Mouse (Mus musculus): ENCODE results near the gene Mrps14. TPM values are rescaled to one million over a fixed set of nuclear protein-coding genes. Genes with fewer than 3 reads are reported as not detected.

Gene Mrps14
- total RNA-seq (2022), result 10 to 100 TPM; 63.2 to 72.5 (median 71.7) TPM

DNA sequence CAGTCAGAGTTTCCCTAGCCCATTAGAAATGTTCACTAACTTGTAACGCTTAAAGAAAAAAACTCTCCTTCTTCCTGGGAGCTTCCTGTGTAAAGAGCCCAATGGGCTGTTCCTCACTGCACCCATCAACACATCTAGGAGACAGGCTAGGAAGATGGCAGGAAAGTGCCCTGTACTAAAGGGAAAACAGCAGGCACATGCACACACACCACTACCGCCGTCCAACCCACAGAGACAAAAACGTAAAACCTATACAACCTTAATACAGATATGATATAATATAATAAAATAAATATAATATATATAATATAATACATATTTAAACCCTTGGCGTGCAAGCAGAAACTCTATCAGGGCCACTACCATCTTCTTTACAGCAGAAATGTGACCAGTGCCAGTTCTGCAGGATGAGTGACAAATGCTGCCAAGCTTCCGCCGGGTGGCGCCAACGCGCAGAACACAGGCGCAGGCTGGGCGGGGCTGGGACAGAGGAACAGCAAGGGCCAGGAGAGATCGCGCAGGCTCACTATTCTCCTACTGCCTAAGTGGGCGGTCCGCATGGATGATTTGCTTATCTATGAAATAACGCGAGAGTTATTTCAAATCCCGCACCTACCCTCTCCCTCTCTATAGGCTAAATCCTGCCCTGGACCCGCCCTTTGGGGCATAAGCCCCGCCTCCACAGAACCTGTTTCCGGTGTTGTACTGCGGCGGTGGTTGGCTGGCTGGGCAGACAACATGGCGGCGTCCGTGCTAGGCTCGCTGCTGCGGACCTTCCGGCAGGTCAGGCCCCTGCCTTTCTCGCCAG lies at the start of gene Mrps14:
Mrps14 (plus strand) TSS at position 687 of the 808 bp plus-strand sequence.
- peak; percentile 97 to 98 for DNase-seq (ENCODE audit: low spot score in 2 of 2)

DNA sequence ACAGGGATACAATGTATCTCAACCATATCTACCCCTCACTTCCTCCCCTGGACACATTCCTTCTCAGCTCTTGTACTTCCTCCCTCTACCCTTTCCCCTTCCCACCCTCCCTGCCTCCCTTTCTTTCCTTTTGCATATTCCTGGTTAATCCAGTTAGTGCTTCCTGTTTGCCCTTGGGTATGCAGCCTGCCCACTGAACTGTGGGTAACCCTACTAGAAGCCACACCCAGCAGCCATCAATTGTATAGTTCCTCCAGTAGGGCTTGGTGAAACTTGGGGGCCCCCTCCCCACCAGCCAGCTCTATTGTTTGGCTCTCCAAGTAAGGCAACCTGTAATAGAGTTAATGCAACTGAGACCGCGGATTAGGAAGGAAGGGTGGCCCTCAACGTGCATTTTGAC lies 49.4 kb upstream of the Mrps14 start:
- no peak for DNase-seq (ENCODE audit: low spot score in 2 of 2)

DNA sequence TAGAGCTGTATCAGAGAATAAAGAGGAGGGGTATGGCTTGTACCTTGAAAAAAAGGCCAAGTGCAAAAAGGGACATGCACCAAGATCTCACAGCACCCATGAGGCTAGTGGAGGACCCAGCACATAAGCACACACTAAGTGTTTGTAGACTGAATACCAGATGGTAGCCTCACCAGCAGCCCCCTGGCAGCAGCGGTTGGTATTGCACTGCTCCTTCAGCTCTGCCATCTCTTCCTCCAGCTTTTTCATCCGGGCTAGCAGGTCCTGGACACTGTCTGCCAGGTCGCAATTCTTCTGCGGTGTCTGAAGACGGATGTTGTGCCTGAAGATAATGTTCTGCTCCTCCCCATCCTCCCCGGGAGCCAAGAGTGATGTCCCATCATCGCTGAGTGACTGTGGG lies 47.7 kb upstream of the Mrps14 start:
- DNase-seq (ENCODE audit: low spot score in 2 of 2), result no peak

DNA sequence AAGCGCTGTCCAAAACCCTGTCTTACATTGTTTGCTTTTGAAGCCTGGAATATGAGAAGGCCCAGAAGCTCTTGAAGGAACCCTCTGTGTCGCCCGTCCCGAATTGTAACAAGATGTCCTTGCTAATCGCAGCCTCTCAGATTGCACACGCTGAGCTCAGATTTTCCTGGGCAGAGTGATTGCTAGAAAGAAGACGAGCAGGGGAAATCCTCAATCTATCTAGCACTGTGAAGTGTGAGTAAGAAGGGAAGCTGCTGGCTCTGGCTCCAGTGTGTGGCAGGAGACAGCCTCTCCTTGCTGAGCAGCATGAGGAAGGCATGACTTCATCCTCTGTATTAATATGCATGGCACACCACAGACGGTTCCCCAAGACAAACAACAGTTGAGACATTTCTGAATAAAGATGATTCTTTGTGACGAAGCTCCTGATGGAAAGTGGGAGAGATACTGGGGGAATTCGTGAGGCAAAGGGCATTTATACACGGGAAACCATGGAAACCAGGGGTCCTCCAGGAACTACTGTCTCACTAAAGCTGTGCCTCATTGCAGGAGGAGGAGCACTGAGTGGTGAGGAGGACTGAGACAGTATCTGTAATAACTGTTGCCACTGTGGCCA lies 45.6 kb upstream of the Mrps14 start:
- peak; percentile 46 to 52 for DNase-seq (ENCODE audit: low spot score in 2 of 2)

DNA sequence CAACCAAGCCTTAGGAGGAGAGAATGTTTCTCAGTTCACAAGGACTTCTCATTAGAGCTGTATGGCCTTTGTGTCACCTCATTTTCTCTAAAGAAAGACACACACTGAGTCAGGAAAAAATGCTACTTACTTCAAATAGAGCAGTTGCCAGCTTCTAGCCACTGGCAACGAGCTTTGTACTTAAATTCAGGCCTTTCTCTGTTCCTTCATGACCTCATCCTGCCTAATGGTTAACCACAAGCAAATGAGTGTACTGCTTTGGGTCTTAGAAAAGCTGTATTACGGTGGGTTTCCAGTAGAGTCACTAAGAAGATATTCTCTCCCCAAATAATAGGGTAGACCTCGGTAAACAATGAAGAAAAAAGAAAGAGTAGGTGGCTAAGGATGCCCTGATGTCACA lies 44.3 kb upstream of the Mrps14 start:
- no peak for DNase-seq (ENCODE audit: low spot score in 2 of 2)

DNA sequence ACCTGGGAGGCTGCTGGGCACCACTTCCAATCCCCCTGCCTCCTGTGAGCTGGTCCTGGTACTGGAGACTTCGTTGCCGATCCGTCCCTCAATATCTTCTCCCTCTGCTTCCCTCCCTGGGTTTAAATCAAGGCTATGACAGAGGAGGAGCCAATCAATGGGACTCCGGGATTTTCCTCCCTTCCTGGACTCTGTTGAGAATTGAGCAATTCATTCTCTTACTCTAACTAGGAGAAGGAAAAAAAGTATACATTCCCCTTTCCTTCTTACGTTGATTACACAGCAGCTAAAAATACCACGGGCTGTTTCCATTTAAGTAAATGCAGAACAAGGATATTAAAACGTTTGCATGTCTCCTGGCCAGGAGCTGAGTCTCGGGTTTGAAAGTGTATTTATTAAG lies 41.5 kb upstream of the Mrps14 start, which contains the start of gene Tnn:
Tnn (minus strand) TSS at position 101 of the 400 bp plus-strand sequence.
- DNase-seq (ENCODE audit: low spot score in 2 of 2), result no peak

DNA sequence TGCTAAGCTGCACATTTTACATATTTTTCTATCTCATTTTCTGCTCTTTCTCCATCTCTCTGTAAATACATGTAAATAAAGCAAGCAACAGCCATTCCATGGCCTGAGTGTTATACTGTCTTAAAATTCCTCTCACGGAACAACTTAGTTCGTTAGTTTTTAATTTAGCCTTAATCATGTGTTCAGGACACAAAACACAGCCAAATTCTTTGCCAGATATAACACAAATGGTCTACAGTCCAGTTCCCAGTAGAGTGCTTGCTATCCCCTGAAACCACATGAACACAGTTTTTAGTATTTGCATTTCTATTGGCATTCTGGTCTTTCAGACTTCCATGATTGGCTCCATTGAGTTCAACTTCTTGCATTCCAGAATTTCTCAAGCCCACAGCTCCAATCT lies 36.8 kb upstream of the Mrps14 start:
- no peak for DNase-seq (ENCODE audit: low spot score in 2 of 2)

DNA sequence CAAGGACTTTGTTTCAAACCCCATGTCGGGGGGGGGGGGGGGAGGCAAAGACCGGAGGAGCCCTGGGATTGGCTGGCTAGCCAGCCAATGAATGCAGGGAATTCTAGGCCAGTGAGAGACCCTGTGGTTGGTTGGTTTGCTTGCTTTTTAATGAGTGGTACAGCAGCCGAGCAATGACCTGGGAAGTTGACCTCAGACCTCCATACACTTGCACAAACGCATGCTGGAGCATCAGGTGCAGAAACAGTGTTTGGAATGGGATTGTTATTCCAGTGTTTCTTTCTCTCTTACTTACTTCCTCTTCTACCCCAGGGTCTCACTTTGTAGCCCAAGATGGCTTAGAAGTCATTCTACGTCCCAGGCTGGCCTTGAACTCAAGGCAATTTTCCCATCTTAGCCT lies 28.4 kb upstream of the Mrps14 start:
- DNase-seq (ENCODE audit: low spot score in 2 of 2), result no peak

DNA sequence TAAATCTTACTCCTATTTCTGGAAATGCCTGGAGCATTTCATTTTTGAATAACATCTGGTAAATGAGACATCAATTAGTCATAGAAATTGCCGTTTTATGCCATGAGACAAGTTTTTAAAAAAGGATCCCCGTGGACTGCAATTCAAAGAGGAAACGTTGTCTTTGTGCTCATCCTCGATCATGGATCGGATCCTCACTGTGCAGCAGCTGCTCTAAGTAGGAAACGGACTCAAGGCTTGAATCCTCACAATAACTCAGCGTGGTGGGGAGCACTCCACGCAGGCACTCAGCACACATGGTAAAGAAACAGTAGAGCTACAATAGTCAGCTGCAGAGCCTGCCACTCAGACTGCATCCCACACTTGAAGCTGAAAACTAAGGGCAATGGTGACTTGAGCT lies 18.1 kb upstream of the Mrps14 start:
- DNase-seq (ENCODE audit: low spot score in 2 of 2), result no peak

DNA sequence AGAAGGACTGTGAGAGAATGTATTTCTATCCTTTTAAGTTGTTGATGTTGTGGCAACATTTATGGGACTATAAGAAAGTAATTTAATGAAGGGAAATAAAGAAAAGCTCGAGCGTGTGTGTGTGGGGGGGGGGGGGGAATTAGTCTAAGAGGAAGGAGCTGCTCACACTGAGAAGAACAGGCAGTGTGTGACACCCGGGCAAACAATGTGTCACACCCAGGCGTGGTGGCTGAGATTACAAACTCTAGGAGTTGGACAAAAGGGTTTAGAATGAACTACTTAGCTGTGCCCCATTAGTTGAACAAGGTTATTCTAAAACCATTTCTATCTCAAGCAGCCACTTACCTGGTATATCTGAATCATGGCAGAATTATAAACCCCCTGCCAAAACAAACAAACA lies 13.8 kb upstream of the Mrps14 start:
- no peak for DNase-seq (ENCODE audit: low spot score in 2 of 2)

DNA sequence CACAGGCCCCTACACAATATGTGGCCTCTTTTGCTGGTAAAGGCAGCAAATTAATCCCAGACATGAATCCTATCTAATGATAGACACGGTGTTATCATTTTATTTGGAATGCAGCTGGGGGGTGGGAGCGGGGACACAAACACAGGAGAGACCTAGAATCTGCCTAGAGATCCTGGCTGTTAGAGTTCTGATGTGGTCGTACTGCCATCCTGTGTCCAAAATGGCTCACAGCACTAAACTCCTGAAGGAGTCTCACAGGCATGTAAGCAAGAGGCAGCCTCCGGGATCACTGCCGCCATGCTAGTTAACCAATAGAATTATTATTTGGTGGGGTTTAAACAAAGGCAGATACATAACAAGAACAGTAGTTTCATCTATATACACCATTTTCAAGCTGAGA lies 10.5 kb upstream of the Mrps14 start:
- DNase-seq (ENCODE audit: low spot score in 2 of 2), result peak in 1 of 2 experiments; percentile 70

DNA sequence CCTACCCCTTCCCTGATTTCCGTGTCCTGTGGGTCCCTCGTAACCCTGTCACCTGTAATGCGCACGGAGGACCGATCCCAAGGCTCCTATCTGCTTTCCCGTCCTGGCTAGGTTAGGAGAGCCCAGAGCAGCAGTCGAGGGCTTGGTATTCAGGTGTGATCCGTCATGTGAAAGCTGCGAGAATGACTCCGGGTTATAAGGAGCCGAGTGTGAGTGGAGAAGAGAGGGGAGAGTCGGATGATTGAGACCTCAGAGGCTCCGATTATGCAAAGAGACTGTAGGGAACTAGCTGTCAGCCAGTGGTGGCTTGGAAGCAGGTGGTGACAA lies 285 bp downstream of the Mrps14 start:
- no peak for DNase-seq (ENCODE audit: low spot score in 2 of 2)

DNA sequence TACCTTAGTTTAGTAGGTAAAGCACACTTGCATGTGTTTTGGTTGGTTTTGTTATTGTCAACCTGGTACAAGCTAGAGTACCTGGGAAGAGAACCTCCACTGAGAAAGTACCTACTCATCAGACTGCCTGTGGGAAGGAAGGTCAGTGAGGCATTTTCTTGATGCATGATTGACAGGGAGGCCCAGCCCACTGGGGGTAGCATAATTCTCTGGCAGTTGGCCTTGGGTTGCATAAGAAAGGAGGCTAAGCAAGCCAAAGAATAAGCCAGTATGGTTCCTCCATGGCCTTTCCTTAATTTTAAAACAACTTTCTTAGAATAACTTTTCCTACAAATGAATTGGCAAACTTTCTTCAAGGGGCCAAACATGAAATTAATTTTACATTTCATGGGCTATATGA lies 10.5 kb downstream of the Mrps14 start:
- no peak for DNase-seq (ENCODE audit: low spot score in 2 of 2)

DNA sequence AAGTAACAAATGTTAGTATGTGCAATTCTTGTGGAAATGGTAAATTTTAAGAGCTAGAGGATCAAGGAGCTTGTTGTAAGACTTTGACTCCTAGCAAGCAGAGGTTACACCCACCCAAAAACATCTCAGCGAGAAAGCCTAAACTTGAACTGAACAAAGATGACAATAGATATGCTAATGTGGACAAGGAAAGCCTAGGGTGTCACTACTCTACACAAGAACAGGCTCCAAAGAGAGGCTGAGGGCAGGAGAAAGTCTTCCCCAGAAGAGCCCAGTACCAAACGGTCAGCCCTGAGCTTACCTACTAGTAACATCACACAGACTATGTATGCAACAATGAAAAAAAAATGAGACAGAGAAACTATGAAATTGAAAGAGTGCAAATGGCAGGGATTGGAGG lies 14.8 kb downstream of the Mrps14 start:
- no peak for DNase-seq (ENCODE audit: low spot score in 2 of 2)

DNA sequence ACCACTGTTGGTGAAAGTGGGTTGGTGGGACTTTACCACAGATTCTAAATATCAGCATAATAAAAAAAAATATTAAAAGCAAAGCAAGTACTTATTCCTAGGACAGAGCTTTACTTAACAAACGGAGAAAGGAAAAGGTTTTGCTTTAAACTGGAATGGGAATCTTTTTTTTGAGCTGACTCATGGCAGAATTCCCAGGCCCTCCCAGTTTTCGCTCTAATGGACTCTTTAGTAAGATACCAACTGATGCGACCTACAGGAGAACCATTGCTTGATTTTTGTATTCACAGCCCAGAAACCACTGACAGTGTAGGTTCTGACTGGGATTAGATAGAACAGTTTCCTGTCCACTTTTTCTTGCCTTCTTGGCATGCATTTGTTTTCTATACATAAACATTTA lies 15.6 kb downstream of the Mrps14 start:
- DNase-seq (ENCODE audit: low spot score in 2 of 2), result no peak

DNA sequence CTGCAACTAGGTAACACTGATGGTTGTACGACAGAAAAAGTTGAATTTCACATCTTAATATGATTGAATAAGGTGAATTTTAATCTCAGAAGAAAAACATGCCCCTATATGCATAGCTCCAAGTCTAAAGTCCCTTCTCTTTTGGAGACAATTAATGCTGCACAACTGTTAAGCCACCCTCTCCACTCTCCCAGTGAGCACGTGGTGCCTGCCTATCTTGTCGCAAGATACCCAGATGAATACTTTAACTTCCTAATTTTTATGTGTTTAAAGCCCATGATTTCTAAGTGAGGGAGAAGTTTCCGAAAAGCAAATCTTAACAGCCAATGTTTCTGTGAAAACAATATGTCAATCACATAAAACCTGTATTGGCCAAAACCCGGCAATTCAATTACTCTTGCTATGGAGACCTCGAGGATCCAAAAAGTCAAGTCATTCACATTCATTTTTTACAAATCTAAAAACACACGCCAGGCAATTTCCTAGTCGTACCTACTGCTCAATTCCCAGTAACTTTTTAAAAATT lies 16.6 kb downstream of the Mrps14 start:
- no peak for DNase-seq (ENCODE audit: low spot score in 2 of 2)

DNA sequence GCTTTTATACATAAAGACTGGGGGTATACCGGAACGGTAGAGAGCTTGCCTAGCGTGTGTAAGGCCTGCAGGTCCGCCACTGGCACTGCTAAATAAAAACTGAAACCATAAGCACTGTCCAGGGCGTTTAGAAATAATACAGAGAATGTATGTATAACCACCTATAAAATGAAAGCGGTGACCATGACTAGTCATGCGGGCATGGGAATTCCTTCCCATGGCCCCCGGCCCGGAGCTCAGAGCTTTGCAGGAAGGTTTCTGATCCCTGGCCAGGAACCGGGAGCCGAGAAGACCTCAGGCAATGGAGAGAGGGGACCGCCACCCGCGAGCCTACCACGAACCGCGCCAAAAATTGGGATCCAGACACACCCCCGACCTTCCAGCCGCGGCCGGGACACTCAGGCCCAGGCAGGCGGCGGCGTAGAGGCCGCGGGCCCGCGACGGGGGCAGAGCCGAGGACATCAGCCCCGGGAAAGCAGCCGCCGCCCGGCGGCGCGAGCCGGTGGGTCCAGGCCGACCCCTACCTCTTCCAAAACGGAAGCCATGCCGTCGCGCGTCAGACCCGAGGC lies 17.2 kb downstream of the Mrps14 start:
- no peak for DNase-seq (ENCODE audit: low spot score in 2 of 2)

DNA sequence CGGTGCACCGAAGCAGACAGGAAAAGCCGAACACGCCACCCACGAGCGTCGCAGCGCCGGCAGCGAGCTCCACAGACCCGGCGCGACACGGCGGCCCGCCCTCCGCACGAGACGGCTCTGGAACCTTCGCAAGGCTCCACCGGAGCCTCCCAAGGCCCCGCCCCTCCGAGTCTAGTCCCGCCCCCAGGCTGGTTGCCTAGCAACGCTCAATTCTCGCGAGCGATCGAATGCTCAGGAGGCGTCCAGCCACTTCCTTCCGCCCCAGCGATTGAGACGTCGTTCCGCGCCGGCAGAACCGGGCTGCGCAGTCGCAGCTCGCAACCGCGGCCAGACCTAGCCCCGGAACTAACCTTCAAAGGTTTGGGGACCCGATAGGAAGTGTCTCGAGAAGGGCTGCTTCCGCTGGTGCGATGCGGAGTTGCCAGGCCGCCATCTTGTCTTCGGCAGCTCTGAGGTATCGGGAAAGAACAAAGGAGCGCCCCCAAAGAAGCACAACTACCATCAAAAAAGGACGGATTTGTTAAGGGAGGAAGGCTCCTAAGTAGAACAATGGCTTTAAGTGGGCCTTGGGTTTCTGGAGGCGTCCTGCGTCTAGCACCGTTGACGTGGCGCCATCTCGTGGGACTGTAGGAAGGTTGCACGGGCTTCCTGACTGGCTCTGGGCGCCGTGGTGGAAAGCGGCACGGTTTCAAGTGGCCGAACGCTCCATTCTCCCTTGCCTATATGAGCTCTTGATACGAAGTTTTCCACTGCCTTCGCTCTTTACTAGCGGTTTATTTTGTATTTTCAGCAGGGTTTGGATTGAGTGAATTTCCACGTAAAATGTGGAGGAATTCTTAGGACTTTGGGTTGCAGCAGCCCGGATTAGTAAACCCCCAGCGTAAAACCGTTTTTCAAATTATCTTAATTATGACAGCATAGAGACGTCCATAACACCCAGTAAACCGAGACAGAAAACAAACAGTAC lies 18.0 kb downstream of the Mrps14 start, which contains the start of gene Cacybp:
Cacybp (minus strand) TSS at position 173 of the 967 bp plus-strand sequence.
- peak; percentile 99 for DNase-seq (ENCODE audit: low spot score in 2 of 2)

DNA sequence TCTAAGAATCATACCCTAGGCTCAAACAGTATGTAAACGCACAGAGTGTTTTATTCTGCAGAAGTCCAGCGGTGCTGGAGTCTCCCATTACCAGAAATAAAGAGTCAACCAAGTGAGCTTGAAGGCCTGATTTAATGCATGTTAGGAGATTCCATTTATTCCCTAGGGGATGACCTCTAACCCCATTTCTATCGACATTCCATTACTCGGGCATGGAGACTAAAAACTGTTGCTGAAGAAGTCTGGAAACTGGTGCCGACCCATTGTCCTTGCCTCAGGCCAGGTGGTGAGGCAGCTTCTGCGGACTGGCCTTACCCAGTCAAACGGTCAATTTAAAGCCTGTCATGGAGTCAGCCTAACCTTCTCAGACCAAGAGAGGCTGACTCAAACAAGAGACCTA lies 19.2 kb downstream of the Mrps14 start:
- no peak for DNase-seq (ENCODE audit: low spot score in 2 of 2)

DNA sequence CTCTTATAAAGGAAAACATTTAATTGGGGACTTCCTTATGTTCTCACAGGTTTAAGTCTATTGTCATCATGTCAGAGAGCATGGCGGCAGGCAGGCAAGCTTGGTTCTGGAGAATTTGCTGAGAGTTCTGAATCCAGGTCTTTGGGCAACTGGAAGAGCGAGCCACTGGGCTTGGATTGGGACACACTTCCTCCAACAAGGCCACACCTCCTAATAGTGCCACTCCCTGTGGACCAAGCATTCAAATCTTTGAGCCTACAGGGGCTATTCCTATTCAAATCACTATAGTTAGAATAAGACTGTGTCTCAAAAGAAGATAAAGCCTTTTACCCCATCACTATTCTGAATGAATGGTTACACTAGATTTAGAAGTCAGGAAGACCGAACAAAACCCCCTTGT lies 22.9 kb downstream of the Mrps14 start:
- no peak for DNase-seq (ENCODE audit: low spot score in 2 of 2)

DNA sequence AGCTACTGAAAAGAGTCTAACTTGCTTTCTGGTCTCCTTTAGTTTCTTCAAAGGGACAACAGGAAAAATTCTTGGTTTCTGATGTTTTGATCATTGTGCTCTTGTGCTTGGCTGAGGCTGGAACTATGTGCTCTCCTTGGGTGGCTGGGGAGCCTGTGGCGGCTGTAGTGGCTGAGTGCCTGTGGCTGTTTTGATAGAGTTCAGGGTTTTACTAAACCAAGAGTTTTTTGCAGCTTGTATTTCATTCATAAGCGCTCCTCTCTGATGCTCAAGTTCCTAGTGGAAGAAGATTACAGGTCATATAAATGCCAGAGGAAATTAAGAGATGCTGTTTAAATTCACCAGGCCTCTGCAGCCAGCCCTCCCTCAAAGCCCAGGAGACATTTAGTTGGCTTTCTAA lies 29.1 kb downstream of the Mrps14 start:
- DNase-seq (ENCODE audit: low spot score in 2 of 2), result no peak
